Mouse (Mus musculus): ENCODE data around the gene Ribc1. TPM values are rescaled to one million over a fixed set of nuclear protein-coding genes. Genes with fewer than 3 reads are reported as not detected.
A peak's percentile ranks its signal among the peaks of the same experiment; 100 is the strongest.

Ribc1 gene
- 1.9 TPM in 2 replicates for polyA plus RNA-seq (2015; fragmentation: Nextera tagmentation; extraction: Ambion mirVana)

- peak within 1 kb of the TSS; percentile 48 for H3K4me3 ChIP-seq (ENCODE audit: low read length)
- H3K27ac ChIP-seq (ENCODE audit: low read depth, low read length), result peak within 1 kb of the TSS; percentile 83
- H3K9me3 ChIP-seq (ENCODE audit: control insufficient read depth, low read length), result no peaks in the 10 kb centered on the region
- ATAC-seq, result peak; percentile 99
- peak within 1 kb of the TSS; percentile 58 for H3K4me2 ChIP-seq (ENCODE audit: low read length)
- peak within 1 kb of the TSS; percentile 67 for H3K9ac ChIP-seq (ENCODE audit: low read depth, low read length)
- WGBS, result 16% methylated on average over 61 of the region's 64 CpGs
- H3K27me3 ChIP-seq (replicated peaks; ENCODE audit: control insufficient read depth, insufficient read depth, low read length), result peaks cover 4% of the 10 kb centered on the region; the same call in 1 of the 2 replicates
- no peaks in the 10 kb centered on the region for H3K36me3 ChIP-seq (ENCODE audit: control insufficient read depth, insufficient read depth, low read length)
- H3K4me1 ChIP-seq (ENCODE audit: control insufficient read depth, insufficient read depth, low read depth, low read length), result peaks cover 4% of the 10 kb centered on the region
These were observed at the start of gene Ribc1, which contains the start of gene Smc1a for GRCm38 (mm10) chrX:152016151-152017145. TSS of gene Ribc1 (minus strand) at chrX:152016295. TSS of gene Smc1a (plus strand) at chrX:152016428.

- H3K4me1 ChIP-seq (ENCODE audit: control insufficient read depth, insufficient read depth, low read depth, low read length), result no peaks in the 10 kb centered on the region
- peaks cover 4% of the 10 kb centered on the region; the same call in 1 of the 2 replicates for H3K36me3 ChIP-seq (ENCODE audit: control insufficient read depth, insufficient read depth, low read length)
- H3K4me3 ChIP-seq (ENCODE audit: low read length), result no peak overlapping the region
- H3K9ac ChIP-seq (ENCODE audit: low read depth, low read length), result no peak overlapping the region
- WGBS, result 65% methylated on average over 2 of the region's 2 CpGs
- ATAC-seq, result no peak
- no peaks in the 10 kb centered on the region for H3K9me3 ChIP-seq (ENCODE audit: control insufficient read depth, low read length)
- H3K4me2 ChIP-seq (ENCODE audit: low read length), result no peak overlapping the region
- peaks cover 8% of the 10 kb centered on the region for H3K27me3 ChIP-seq (replicated peaks; ENCODE audit: control insufficient read depth, insufficient read depth, low read length)
- no peak overlapping the region for H3K27ac ChIP-seq (ENCODE audit: low read depth, low read length)
These were observed 49.6 kb upstream of the Ribc1 start for GRCm38 (mm10) chrX:152065674-152066073.

DNA sequence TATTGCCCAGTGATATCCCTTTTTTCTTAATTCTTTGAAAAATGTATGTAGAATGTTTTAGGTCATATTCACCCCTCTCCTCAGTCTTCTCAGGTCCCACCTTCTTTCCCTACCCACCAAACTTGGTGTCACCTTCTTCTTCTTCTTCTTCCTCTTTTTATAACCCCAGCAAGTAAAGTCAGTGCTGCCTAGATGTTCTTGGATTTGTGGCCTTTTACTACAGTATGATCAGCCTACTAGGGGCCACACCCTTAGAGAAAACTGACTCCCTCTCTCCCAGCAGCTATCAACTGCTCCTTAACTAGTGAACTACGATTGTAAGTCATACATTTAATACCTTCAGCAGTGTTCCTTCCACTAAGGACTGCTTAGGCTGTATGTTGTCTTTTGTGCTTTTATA is 38.0 kb upstream of the Ribc1 start:
- no peak for ATAC-seq
- Histone ChIP-seq H3K27ac (ENCODE audit: low read depth, low read length) (no peak overlapping the region), H3K4me1 (ENCODE audit: control insufficient read depth, insufficient read depth, low read depth, low read length) (no peaks in the 10 kb centered on the region), H3K36me3 (ENCODE audit: control insufficient read depth, insufficient read depth, low read length) (no peaks in the 10 kb centered on the region), H3K9ac (ENCODE audit: low read depth, low read length) (no peak overlapping the region), H3K9me3 (ENCODE audit: control insufficient read depth, low read length) (no peaks in the 10 kb centered on the region), H3K4me2 (ENCODE audit: low read length) (no peak overlapping the region), H3K4me3 (ENCODE audit: low read length) (no peak overlapping the region), H3K27me3 (replicated peaks; ENCODE audit: control insufficient read depth, insufficient read depth, low read length) (0 out of 2 replicates have a peak, but pooled peaks cover 8% of the 10 kb centered on the region)
- 82% methylated on average over 1 of the region's 1 CpGs for WGBS

DNA sequence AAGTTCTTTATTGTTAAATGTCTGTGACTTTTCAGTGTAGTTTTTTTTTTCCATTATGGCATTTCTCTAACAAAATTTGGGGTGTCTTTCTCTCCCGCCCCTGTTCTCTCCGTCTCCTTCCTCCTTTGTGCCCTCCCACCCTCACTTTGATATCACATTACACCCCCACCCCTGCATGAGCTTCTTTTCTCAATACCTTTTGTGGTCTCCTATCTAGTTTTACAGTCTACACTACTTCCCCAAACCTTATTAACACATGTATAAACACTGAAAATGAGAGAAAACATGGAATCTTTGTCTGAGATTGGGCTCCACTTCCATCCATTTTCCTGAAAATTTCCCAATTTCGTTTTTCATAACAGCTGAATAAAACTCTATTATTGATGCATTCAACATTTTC is 36.5 kb upstream of the Ribc1 start:
- Histone ChIP-seq H3K9me3 (ENCODE audit: control insufficient read depth, low read length) (no peaks in the 10 kb centered on the region), H3K4me2 (ENCODE audit: low read length) (no peak overlapping the region), H3K36me3 (ENCODE audit: control insufficient read depth, insufficient read depth, low read length) (no peaks in the 10 kb centered on the region; the same call in 1 of the 2 replicates), H3K27me3 (replicated peaks; ENCODE audit: control insufficient read depth, insufficient read depth, low read length) (0 out of 2 replicates have a peak, but pooled peaks cover 6% of the 10 kb centered on the region), H3K27ac (ENCODE audit: low read depth, low read length) (no peak overlapping the region), H3K4me3 (ENCODE audit: low read length) (no peak overlapping the region), H3K4me1 (ENCODE audit: control insufficient read depth, insufficient read depth, low read depth, low read length) (no peaks in the 10 kb centered on the region), H3K9ac (ENCODE audit: low read depth, low read length) (no peak overlapping the region)
- 80% methylated on average over 3 of the region's 3 CpGs for WGBS
- no peak for ATAC-seq

DNA sequence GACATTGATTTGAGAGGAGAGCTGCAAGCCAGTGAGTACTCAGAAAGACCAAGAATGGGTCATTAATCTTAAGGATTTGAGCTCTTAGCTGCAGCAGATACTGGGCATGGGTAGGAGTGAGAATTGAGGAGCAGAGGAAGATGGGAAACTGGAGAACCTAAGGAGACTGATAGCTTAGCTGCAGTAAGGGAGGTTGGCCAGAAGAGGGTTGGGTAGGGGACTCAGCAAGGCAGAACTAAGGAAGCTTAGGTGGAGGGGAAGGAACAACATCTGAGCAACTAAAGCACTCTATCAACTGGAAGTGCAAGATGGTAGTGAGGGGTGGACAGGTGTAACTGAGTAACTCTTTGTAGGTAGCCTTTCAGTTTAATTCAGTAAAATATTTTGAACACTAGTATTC is 31.1 kb upstream of the Ribc1 start:
- Histone ChIP-seq H3K27me3 (replicated peaks; ENCODE audit: control insufficient read depth, insufficient read depth, low read length) (no peaks in the 10 kb centered on the region; the same call in 1 of the 2 replicates), H3K36me3 (ENCODE audit: control insufficient read depth, insufficient read depth, low read length) (peaks cover 2% of the 10 kb centered on the region; the same call in 1 of the 2 replicates), H3K4me3 (ENCODE audit: low read length) (no peak overlapping the region), H3K4me1 (ENCODE audit: control insufficient read depth, insufficient read depth, low read depth, low read length) (no peaks in the 10 kb centered on the region), H3K27ac (ENCODE audit: low read depth, low read length) (no peak overlapping the region), H3K9me3 (ENCODE audit: control insufficient read depth, low read length) (no peaks in the 10 kb centered on the region), H3K4me2 (ENCODE audit: low read length) (no peak overlapping the region), H3K9ac (ENCODE audit: low read depth, low read length) (no peak overlapping the region)
- ATAC-seq, result no peak

- no peak overlapping the region for H3K27ac ChIP-seq (ENCODE audit: low read depth, low read length)
- H3K4me2 ChIP-seq (ENCODE audit: low read length), result no peak overlapping the region
- no peaks in the 10 kb centered on the region for H3K4me1 ChIP-seq (ENCODE audit: control insufficient read depth, insufficient read depth, low read depth, low read length)
- no peak overlapping the region for H3K9ac ChIP-seq (ENCODE audit: low read depth, low read length)
- no peak for ATAC-seq
- peaks cover 11% of the 10 kb centered on the region for H3K27me3 ChIP-seq (replicated peaks; ENCODE audit: control insufficient read depth, insufficient read depth, low read length)
- peaks cover 2% of the 10 kb centered on the region; the same call in 1 of the 2 replicates for H3K36me3 ChIP-seq (ENCODE audit: control insufficient read depth, insufficient read depth, low read length)
- no peak overlapping the region for H3K4me3 ChIP-seq (ENCODE audit: low read length)
- H3K9me3 ChIP-seq (ENCODE audit: control insufficient read depth, low read length), result no peaks in the 10 kb centered on the region
These were observed 23.8 kb upstream of the Ribc1 start for GRCm38 (mm10) chrX:152039865-152040264.

DNA sequence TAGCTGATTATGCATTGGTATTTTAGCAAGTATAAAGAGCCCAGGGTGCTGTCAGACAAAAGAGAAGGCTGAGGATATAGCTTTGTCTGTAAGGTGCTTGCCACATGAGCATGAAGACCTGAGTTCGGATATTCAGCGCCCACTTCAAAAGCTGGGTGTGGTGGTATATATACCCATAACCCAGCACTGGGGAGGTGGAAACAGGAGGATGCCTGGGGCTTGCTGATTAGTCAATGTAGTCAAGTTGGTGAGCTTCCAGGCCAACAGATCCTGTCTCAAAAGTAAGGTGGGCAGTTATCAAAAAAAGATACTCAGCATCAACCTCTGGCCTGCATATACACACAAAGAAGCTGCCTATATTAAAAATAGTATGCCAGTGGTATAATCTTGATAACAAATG is 3.2 kb upstream of the Ribc1 start:
- no peak for ATAC-seq
- WGBS, result 84% methylated on average over 2 of the region's 2 CpGs
- Histone ChIP-seq H3K9ac (ENCODE audit: low read depth, low read length) (no peak overlapping the region), H3K4me3 (ENCODE audit: low read length) (no peak overlapping the region), H3K27me3 (replicated peaks; ENCODE audit: control insufficient read depth, insufficient read depth, low read length) (peaks cover 4% of the 10 kb centered on the region; the same call in 1 of the 2 replicates), H3K36me3 (ENCODE audit: control insufficient read depth, insufficient read depth, low read length) (no peaks in the 10 kb centered on the region), H3K4me1 (ENCODE audit: control insufficient read depth, insufficient read depth, low read depth, low read length) (peaks cover 4% of the 10 kb centered on the region), H3K4me2 (ENCODE audit: low read length) (no peak overlapping the region), H3K9me3 (ENCODE audit: control insufficient read depth, low read length) (no peaks in the 10 kb centered on the region), H3K27ac (ENCODE audit: low read depth, low read length) (no peak overlapping the region)

DNA sequence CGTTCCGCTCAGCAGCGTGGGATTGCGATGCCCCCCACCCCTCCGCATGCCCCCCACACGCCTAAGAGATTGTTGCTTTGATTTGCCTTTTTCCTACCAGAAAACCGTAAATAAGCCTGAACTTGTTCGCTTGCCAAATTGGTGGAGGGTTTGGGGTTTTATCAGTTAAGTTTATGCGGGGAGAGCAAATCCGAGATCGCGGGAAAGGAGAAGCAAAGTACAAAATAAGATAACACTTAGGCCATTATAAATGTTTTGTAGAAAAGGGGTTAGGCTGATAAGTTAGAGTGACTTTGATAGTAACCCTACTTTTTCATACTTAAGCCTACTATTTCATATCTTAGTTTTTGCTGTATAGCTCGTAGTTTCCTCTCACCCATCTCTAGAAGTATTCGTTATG is 1.1 kb upstream of the Ribc1 start:
- H3K9me3 ChIP-seq (ENCODE audit: control insufficient read depth, low read length), result no peaks in the 10 kb centered on the region
- no peak for ATAC-seq
- peaks cover 4% of the 10 kb centered on the region; the same call in 1 of the 2 replicates for H3K27me3 ChIP-seq (replicated peaks; ENCODE audit: control insufficient read depth, insufficient read depth, low read length)
- peak overlapping the region; percentile 48 for H3K4me3 ChIP-seq (ENCODE audit: low read length)
- peak overlapping the region; percentile 58 for H3K4me2 ChIP-seq (ENCODE audit: low read length)
- WGBS, result 26% methylated on average over 14 of the region's 14 CpGs
- H3K27ac ChIP-seq (ENCODE audit: low read depth, low read length), result no peak overlapping the region
- no peaks in the 10 kb centered on the region for H3K36me3 ChIP-seq (ENCODE audit: control insufficient read depth, insufficient read depth, low read length)
- peaks cover 4% of the 10 kb centered on the region for H3K4me1 ChIP-seq (ENCODE audit: control insufficient read depth, insufficient read depth, low read depth, low read length)
- H3K9ac ChIP-seq (ENCODE audit: low read depth, low read length), result peak overlapping the region; percentile 67

DNA sequence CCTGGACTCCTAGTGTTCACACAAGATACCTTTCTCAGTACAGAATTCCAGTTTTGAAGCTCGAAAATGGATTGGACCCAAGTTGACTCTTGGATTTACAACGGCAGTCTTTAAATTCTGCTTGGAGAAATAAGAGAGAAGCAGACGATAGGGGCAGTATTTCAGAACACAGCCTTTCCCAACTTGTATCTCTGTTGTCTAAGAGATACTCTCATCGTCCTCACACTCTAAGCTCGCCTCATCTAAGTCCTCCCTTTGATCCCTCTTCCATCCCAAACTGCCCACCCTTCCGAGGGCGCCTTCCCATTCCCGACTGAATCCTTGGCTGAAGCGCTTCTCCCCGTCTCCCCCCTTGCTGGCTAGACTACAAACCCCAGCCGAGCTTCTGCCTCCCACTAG is 344 bp downstream of the Ribc1 start:
- peaks cover 4% of the 10 kb centered on the region; the same call in 1 of the 2 replicates for H3K27me3 ChIP-seq (replicated peaks; ENCODE audit: control insufficient read depth, insufficient read depth, low read length)
- no peaks in the 10 kb centered on the region for H3K9me3 ChIP-seq (ENCODE audit: control insufficient read depth, low read length)
- no peaks in the 10 kb centered on the region for H3K36me3 ChIP-seq (ENCODE audit: control insufficient read depth, insufficient read depth, low read length)
- H3K27ac ChIP-seq (ENCODE audit: low read depth, low read length), result peak overlapping the region; percentile 65
- 17% methylated on average over 11 of the region's 11 CpGs for WGBS
- H3K4me1 ChIP-seq (ENCODE audit: control insufficient read depth, insufficient read depth, low read depth, low read length), result peaks cover 4% of the 10 kb centered on the region
- ATAC-seq, result no peak; the same call in 1 of the 2 replicates
- peak overlapping the region; percentile 48 for H3K4me3 ChIP-seq (ENCODE audit: low read length)
- peak overlapping the region; percentile 53 for H3K4me2 ChIP-seq (ENCODE audit: low read length)
- peak overlapping the region; percentile 63 for H3K9ac ChIP-seq (ENCODE audit: low read depth, low read length)
